Mouse (Mus musculus): ENCODE results near the gene Olfr853. TPM values are rescaled to one million over a fixed set of nuclear protein-coding genes. Genes with fewer than 3 reads are reported as not detected.

Olfr853 gene
- total RNA-seq (2021) = not detected

DNA sequence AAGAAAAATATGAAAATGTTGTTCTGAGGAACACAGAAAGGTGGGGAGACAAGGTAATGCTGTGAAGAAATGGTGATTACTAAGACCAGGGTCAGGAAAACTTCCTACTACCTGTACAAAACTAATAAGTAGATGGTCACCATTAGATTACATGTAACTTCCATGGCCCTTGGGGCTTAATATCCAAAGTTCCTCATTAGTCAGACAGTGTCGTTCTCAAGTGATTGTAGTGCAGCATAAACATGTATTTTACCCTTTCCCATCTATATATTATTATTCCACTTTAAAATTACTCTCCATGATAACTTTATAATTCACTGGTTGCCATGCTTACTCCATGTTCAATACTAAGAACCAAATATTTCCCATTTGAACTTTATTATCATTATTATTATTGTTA lies at the start of gene Olfr853:
Olfr853 (minus strand) TSS at position 101 of the 400 bp plus-strand sequence.
- DNase-seq (ENCODE audit: extremely low spot score in 1 of 2, low spot score in 2 of 2) = no peak
- intact Hi-C loops (cut with DNase I) = no loop called here

DNA sequence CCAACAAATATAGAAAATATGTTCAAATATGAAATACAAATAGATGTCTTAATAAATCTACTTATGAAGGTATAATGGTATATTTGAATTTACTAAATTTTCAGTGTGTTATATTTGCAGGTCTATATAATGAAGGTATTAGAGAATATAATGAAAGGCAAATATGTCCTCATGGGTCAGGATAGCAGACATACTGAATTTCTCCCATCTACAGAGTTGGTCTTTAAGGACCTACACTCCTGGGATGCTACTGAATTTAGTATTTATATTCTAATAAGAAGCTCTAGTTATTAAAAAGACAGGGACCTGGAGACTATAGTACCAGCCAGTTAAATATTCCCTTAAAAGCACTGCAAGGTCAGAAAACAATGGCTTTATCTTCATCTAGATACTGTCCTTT lies 41.4 kb upstream of the Olfr853 start, which contains the start of gene Olfr855:
Olfr855 (plus strand) TSS at position 301 of the 400 bp plus-strand sequence.
- no peak for DNase-seq (ENCODE audit: extremely low spot score in 1 of 2, low spot score in 2 of 2)
- intact Hi-C loops (cut with DNase I) = no loop called here

DNA sequence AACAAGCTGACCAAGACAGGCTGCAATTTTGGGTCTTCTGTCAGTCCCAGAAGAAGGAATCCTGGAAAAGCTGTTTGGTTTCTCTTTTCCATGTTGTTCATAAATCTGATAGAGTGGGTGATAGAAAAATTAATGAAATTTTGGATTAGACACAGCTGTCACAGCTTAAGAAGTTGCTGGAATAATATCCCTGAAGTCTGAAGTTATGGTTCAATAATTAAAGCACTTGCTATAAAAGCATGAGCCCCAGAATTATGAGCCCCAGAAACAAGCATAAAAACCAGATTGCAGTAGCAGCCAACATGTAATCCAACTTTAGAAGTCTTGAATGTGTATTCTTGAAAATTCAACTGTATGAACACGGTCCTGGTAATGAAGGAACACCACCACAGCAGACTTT lies 26.4 kb upstream of the Olfr853 start, which contains the start of gene Olfr854:
Olfr854 (minus strand) TSS at position 101 of the 400 bp plus-strand sequence.
- DNase-seq (ENCODE audit: extremely low spot score in 1 of 2, low spot score in 2 of 2) = no peak
- intact Hi-C loops (cut with DNase I) = no loop called here

DNA sequence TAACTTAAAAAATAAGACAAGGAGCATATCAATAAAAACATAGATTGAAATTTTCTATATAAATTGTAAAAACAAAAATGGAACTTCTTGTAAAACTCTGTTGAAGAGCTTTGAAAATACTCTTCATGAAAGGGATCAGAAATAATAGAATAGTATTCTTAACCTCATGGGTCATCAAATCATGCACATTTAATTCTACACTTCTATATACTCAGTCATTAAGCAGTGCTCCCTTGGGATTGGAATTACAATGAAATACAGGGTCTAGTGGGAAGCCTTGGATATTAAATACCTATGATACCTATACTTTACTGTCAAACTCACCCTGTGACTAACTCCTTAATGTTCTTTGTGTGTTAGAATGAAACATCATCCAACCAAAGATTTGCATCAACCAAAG lies 47.9 kb downstream of the Olfr853 start, which contains the start of gene Olfr851:
Olfr851 (plus strand) TSS at position 301 of the 400 bp plus-strand sequence.
- intact Hi-C loops (cut with DNase I) = no loop called here
- DNase-seq (ENCODE audit: extremely low spot score in 1 of 2, low spot score in 2 of 2) = no peak

Other genes with a start within 250 kb of the Olfr853 start
- gene Olfr844, start 224.7 kb downstream of the Olfr853 start, total RNA-seq (2021) = not detected
- not detected for gene Olfr845, start 204.6 kb downstream of the Olfr853 start, total RNA-seq (2021)
- gene Olfr846, start 177.1 kb downstream of the Olfr853 start, total RNA-seq (2021) = not detected
- gene Olfr847, start 162.4 kb downstream of the Olfr853 start, total RNA-seq (2021) = not detected
- gene Olfr849, start 100.8 kb downstream of the Olfr853 start, total RNA-seq (2021) = not detected
- not detected for gene Olfr850, start 62.8 kb downstream of the Olfr853 start, total RNA-seq (2021)
- not detected for gene Olfr851, start 47.8 kb downstream of the Olfr853 start, total RNA-seq (2021)
- not detected for gene Olfr854, start 26.3 kb upstream of the Olfr853 start, total RNA-seq (2021)
- gene Olfr855, start 41.5 kb upstream of the Olfr853 start, total RNA-seq (2021) = not detected
- gene Zfp317, start 81.0 kb upstream of the Olfr853 start, total RNA-seq (2021) = 10 to 100 TPM; 22.5 to 23.9 TPM
- not detected for gene Olfr857, start 168.4 kb upstream of the Olfr853 start, total RNA-seq (2021)
- not detected for gene Olfr58, start 239.2 kb upstream of the Olfr853 start, total RNA-seq (2021)

Measured in left cerebral cortex, postnatal 10 days (tissue).